Comparison of ENCODE assay signal across 20 mouse cellular contexts in the genomic region with DNA sequence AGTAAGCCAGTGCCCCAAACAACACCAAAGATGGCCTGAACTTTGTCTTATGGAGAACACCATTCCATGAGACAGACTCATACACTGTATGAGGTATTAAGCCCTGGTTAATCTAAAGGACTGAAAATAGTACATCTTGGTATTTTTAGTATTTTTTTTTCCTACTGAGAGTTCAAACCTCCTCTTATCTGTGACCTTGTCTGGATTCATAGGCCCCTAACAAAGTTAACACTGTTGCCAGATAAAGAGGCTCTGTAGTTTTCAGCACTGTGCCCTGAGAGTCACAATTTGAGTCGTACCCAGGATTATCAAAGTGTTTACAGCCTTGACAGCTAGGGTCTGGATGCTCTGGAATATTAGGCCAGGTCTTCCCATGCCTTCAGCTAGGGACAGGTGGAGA.
A peak's percentile ranks its signal among the peaks of the same experiment; 100 is the strongest.
DNase-seq lines count a peak whose midpoint lies in the region; ATAC-seq and TF ChIP-seq lines count a peak whose summit lies in the region.
"Had no signal": no experiment of that assay in that cellular context is flagged by ENCODE, and none has a peak within 500 bp of the region (broad histone marks: within the 10 kb centered on the region; RNA-seq: fewer than 3 reads in every experiment).

No protein-coding gene starts in this region.

- H3K9me3 ChIP-seq in heart, embryonic 11.5 days (replicated peaks; ENCODE audit: control insufficient read depth, low read length), result no peaks in the 10 kb centered on the region
- no peaks in the 10 kb centered on the region for H3K9me3 ChIP-seq in heart, embryonic 15.5 days (replicated peaks)
- H3K9me3 ChIP-seq: embryonic facial prominence, embryonic 15.5 days; forebrain, embryonic 10.5 days; hindbrain, embryonic 10.5 days; intestine, embryonic 15.5 days had no signal

- H3K9ac ChIP-seq in heart, embryonic 11.5 days (ENCODE audit: low read depth, low read length), result no peak overlapping the region
- H3K9ac ChIP-seq in heart, embryonic 15.5 days, result no peak overlapping the region
- H3K9ac ChIP-seq: embryonic facial prominence, embryonic 15.5 days; hindbrain, embryonic 14.5 days; intestine, embryonic 15.5 days had no signal

- WGBS in heart, embryonic 11.5 days (ENCODE audit: insufficient replicate concordance), result 14% methylated on average over 1 of the region's 1 CpGs
- 15% methylated on average over 1 of the region's 1 CpGs for WGBS in heart, embryonic 15.5 days

- DNase-seq in heart, adult 9 months (ENCODE audit: low spot score in 2 of 2), result no peak
- no peak for DNase-seq in heart, postnatal 10 days
- no peak for DNase-seq in layer of hippocampus, adult 2 months (ENCODE audit: low spot score in 2 of 2)
- no peak for DNase-seq in layer of hippocampus, adult 9-10 months (ENCODE audit: low spot score)
- no peak for DNase-seq in MN1 (ENCODE audit: low spot score)
- DNase-seq: adrenal gland, postnatal 10 days; cerebellum, adult 11 months; cerebellum, adult 8-10 months; cerebellum, postnatal 14 days; embryo, embryonic 11 days; kidney, adult 8-10 months had no signal

- H3K27me3 ChIP-seq in heart, embryonic 11.5 days (ENCODE audit: control insufficient read depth, insufficient read depth, low read length), result no peaks in the 10 kb centered on the region
- no peaks in the 10 kb centered on the region for H3K27me3 ChIP-seq in heart, embryonic 15.5 days
- H3K27me3 ChIP-seq: embryonic facial prominence, embryonic 15.5 days; intestine, embryonic 15.5 days had no signal

- H3K4me2 ChIP-seq in heart, embryonic 11.5 days, result no peak overlapping the region
- H3K4me2 ChIP-seq in heart, embryonic 15.5 days, result no peak overlapping the region
- H3K4me2 ChIP-seq: embryonic facial prominence, embryonic 15.5 days; hindbrain, embryonic 14.5 days; intestine, embryonic 15.5 days had no signal

- peak overlapping the region; percentile 59; the same call in 1 of the 2 replicates for H3K27ac ChIP-seq in heart, embryonic 11.5 days (ENCODE audit: low read depth, low read length)
- peak overlapping the region; percentile 69 for H3K27ac ChIP-seq in heart, embryonic 15.5 days
- peak overlapping the region; percentile 74 for H3K27ac ChIP-seq in layer of hippocampus, adult 2 months
- H3K27ac ChIP-seq: embryonic facial prominence, embryonic 15.5 days; hindbrain, embryonic 10.5 days; hindbrain, embryonic 14.5 days; intestine, embryonic 15.5 days had no signal

- H3K4me3 ChIP-seq in heart, embryonic 11.5 days (ENCODE audit: low read depth, low read length), result no peak overlapping the region
- no peak overlapping the region for H3K4me3 ChIP-seq in heart, embryonic 15.5 days
- H3K4me3 ChIP-seq in layer of hippocampus, adult 2 months, result no peak overlapping the region
- H3K4me3 ChIP-seq: embryonic facial prominence, embryonic 15.5 days; erythroblast, embryonic 14.5 days; forebrain, embryonic 10.5 days; hindbrain, embryonic 10.5 days; intestine, embryonic 15.5 days had no signal

- no peak for TF ChIP-seq CTCF in layer of hippocampus, adult 2 months (conservative IDR thresholded peaks at IDR 0.05)

- H3K4me1 ChIP-seq in heart, embryonic 11.5 days (ENCODE audit: control insufficient read depth, insufficient read depth, low read length), result peaks cover 30% of the 10 kb centered on the region
- H3K4me1 ChIP-seq in heart, embryonic 15.5 days (replicated peaks), result peaks cover 35% of the 10 kb centered on the region

- no peak for ATAC-seq in heart, embryonic 11.5 days (replicated peaks; ENCODE audit: insufficient number of reproducible peaks, low FRiP score, low TSS enrichment)
- ATAC-seq in heart, embryonic 15.5 days (replicated peaks; ENCODE audit: insufficient number of reproducible peaks, insufficient read depth, low FRiP score, low read depth), result no peak
- ATAC-seq: forebrain, embryonic 14.5 days; intestine, embryonic 15.5 days had no signal

- intact Hi-C loops in heart, postnatal 10 days (cut with DNase I), result no loop called here

- no peaks in the 10 kb centered on the region for H3K36me3 ChIP-seq in heart, embryonic 11.5 days (ENCODE audit: control insufficient read depth, insufficient read depth, low read length)
- no peaks in the 10 kb centered on the region for H3K36me3 ChIP-seq in heart, embryonic 15.5 days
- H3K36me3 ChIP-seq: embryonic facial prominence, embryonic 15.5 days; forebrain, embryonic 10.5 days; hindbrain, embryonic 10.5 days; intestine, embryonic 15.5 days had no signal
